Mouse (Mus musculus) erythroblast, embryonic 14.5 days (primary cell): ENCODE measurements around the gene Phlpp1.

Experiments
- GATA1 ChIP-seq: IDR thresholded peaks from 2 replicates; pipeline ENCODE4 v1.6.1; 2012; ENCODE audit warnings: low read length, inconsistent platforms, mixed read lengths
- TAL1 ChIP-seq: IDR thresholded peaks from 3 replicates; pipeline ENCODE4 v1.6.1; 2012; ENCODE audit warnings: low read length, inconsistent platforms, mixed read lengths

- no peak for TF ChIP-seq GATA1
- no peak for TF ChIP-seq TAL1
These were observed 29.5 kb upstream of the Phlpp1 start for GRCm38 (mm10) chr1:106142010-106142409.
